ENCODE assay signal across 9 mouse cellular contexts in the genomic region with DNA sequence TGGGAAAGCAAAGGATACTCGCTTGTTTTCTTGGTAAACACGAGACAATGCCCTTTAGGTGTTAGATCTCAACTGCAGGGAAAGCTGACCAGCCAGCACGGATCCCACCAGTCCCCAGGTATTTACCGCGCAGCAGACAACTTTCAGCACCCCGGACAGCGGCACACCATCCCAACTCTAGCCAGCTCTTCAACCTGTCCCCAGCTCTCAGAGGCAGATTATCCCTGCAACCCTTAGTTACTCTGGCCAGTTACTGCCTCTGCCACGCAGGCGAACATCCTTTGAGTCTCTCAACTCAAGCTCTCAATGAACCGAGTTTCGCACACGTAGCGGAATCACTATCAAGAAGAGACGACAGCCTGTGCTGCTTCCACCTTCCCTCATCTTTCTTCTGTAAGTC. TPM values are rescaled to one million over a fixed set of nuclear protein-coding genes. Genes with fewer than 3 reads are reported as not detected.
DNase-seq lines count a peak whose midpoint lies in the region; ATAC-seq lines count a peak whose summit lies in the region.
"Had no signal": no experiment of that assay in that cellular context is flagged by ENCODE, and none has a peak within 500 bp of the region (broad histone marks: within the 10 kb centered on the region; RNA-seq: fewer than 3 reads in every experiment).

No protein-coding gene starts in this region.

- H3K27ac ChIP-seq in heart, embryonic 13.5 days (replicated peaks) = no peak overlapping the region
- no peak overlapping the region for H3K27ac ChIP-seq in neural tube, embryonic 13.5 days (replicated peaks)

- peaks cover 51% of the 10 kb centered on the region for H3K27me3 ChIP-seq in heart, embryonic 13.5 days (replicated peaks)
- peaks cover 39% of the 10 kb centered on the region for H3K27me3 ChIP-seq in neural tube, embryonic 13.5 days

- no peaks in the 10 kb centered on the region for H3K36me3 ChIP-seq in heart, embryonic 13.5 days
- no peaks in the 10 kb centered on the region for H3K36me3 ChIP-seq in neural tube, embryonic 13.5 days

- 3% methylated on average over 14 of the region's 14 CpGs for WGBS in heart, embryonic 13.5 days
- WGBS in neural tube, embryonic 13.5 days = under 1% methylated on average over 14 of the region's 14 CpGs

- H3K4me2 ChIP-seq in heart, embryonic 13.5 days = peak overlapping the region; percentile 62
- peak overlapping the region; percentile 80 for H3K4me2 ChIP-seq in neural tube, embryonic 13.5 days

- H3K9ac ChIP-seq in heart, embryonic 13.5 days = no peak overlapping the region
- H3K9ac ChIP-seq in neural tube, embryonic 13.5 days = peak overlapping the region; percentile 85

- peak; percentile 25 to 32 for DNase-seq in cerebellum, postnatal 14 days
- DNase-seq in cerebellum, adult 9-11 months = no peak
- DNase-seq in 416B (ENCODE audit: low read depth) = peak; percentile 11
- DNase-seq in brain, embryonic 18.5 days (ENCODE audit: low read depth, low spot score) = peak; percentile 10
- DNase-seq in kidney, postnatal 36 days = peak; percentile 12 to 79
- no peak for DNase-seq in layer of hippocampus, adult 11-12 months (ENCODE audit: low spot score)

- ATAC-seq in heart, embryonic 13.5 days (ENCODE audit: extremely low read depth, insufficient number of reproducible peaks, low FRiP score, low TSS enrichment) = no peak
- 0 out of 2 replicates have a peak, but pooled peaks have one; percentile 3 for ATAC-seq in neural tube, embryonic 13.5 days (ENCODE audit: low read depth)

- H3K4me1 ChIP-seq in heart, embryonic 13.5 days = peaks cover 8% of the 10 kb centered on the region; the same call in 1 of the 2 replicates
- H3K4me1 ChIP-seq in neural tube, embryonic 13.5 days (replicated peaks) = peaks cover 24% of the 10 kb centered on the region
- H3K4me1 ChIP-seq: megakaryocyte, embryonic 14.5 days had no signal

- H3K9me3 ChIP-seq in heart, embryonic 13.5 days = no peaks in the 10 kb centered on the region
- no peaks in the 10 kb centered on the region for H3K9me3 ChIP-seq in neural tube, embryonic 13.5 days

- H3K4me3 ChIP-seq in heart, embryonic 13.5 days = peak overlapping the region; percentile 39
- peak overlapping the region; percentile 68 for H3K4me3 ChIP-seq in neural tube, embryonic 13.5 days
- H3K4me3 ChIP-seq: megakaryocyte, embryonic 14.5 days had no signal

RNA-seq across cellular contexts. Expression of gene Slc7a14, which starts 1.3 kb away (rescaled TPM):
- 0.51 and 0.52 TPM in 2 replicates for polyA plus RNA-seq in heart, embryonic 13.5 days (2015; fragmentation: Nextera tagmentation; extraction: Ambion mirVana)
- polyA plus RNA-seq in neural tube, embryonic 13.5 days (2015; fragmentation: Nextera tagmentation; extraction: Ambion mirVana) = 4.1 and 4.3 TPM in 2 replicates

Comparison
In these comparisons a context has a peak if more than half of its experiments do, and no peak if none do; other contexts are left out.
1. DNase-seq: peak in cerebellum, postnatal 14 days (2 of 2), 416B (single experiment), brain, embryonic 18.5 days (single experiment) and kidney, postnatal 36 days (2 of 2); none in cerebellum, adult 9-11 months (single experiment) and layer of hippocampus, adult 11-12 months (single experiment).